Mouse (Mus musculus) G1E (cell line): ENCODE measurements around the gene Mgmt. TPM values are rescaled to one million over a fixed set of nuclear protein-coding genes. Genes with fewer than 3 reads are reported as not detected.

Experiments used
- ATAC-seq: 2 replicates; pipeline ENCODE4 v1.8.0; 2016; ENCODE audit warnings: mild to moderate bottlenecking; ENCODE audit not compliant: insufficient number of reproducible peaks, poor library complexity, low FRiP score, severe bottlenecking; ENCODE audit errors: extremely low read depth
- DNase-seq: peaks from one replicate; pipeline ENCODE4 v3.0.0; 2012; ENCODE audit warnings: low spot score
- H3K27me3 ChIP-seq: 2 replicates; pipeline ENCODE4 v1.6.1; 2012; ENCODE audit warnings: mild to moderate bottlenecking, low read length, inconsistent platforms; ENCODE audit not compliant: insufficient read depth
- H3K36me3 ChIP-seq: replicated peaks from 2 replicates; pipeline ENCODE3; 2012; ENCODE audit warnings: mild to moderate bottlenecking, inconsistent platforms
- H3K4me1 ChIP-seq: 2 replicates; pipeline ENCODE4 v1.6.1; 2012; ENCODE audit warnings: low read depth, low read length, inconsistent platforms, mixed read lengths; ENCODE audit not compliant: insufficient read depth
- H3K4me3 ChIP-seq: 2 replicates; pipeline ENCODE4 v1.5.1; 2012; ENCODE audit warnings: low read depth, mild to moderate bottlenecking, inconsistent platforms, low read length, moderate library complexity, mixed read lengths
- H3K9me3 ChIP-seq: replicated peaks from 2 replicates; pipeline ENCODE4 v1.6.1; 2012; ENCODE audit warnings: inconsistent platforms
- CTCF ChIP-seq: IDR thresholded peaks from 2 replicates; pipeline ENCODE4 v1.5.1; 2012; ENCODE audit warnings: low read depth, low read length, inconsistent platforms, mixed read lengths
- GATA1 ChIP-seq: IDR thresholded peaks from 2 replicates; pipeline ENCODE4 v1.6.1; 2012; ENCODE audit warnings: borderline replicate concordance, low read length, inconsistent platforms, mixed read lengths
- GATA2 ChIP-seq: IDR thresholded peaks from 2 replicates; pipeline ENCODE4 v1.6.1; 2012; ENCODE audit warnings: low read depth, low read length, inconsistent platforms, borderline replicate concordance
- POLR2AphosphoS5 ChIP-seq: IDR thresholded peaks from 2 replicates; pipeline ENCODE4 v1.6.1; 2012; ENCODE audit warnings: low read depth, low read length, inconsistent platforms; ENCODE audit not compliant: insufficient replicate concordance
- TAL1 ChIP-seq: conservative IDR thresholded peaks from 2 replicates; pipeline ENCODE4 v1.6.1; 2012; ENCODE audit warnings: low read depth, low read length, inconsistent platforms, mixed read lengths
- polyA plus RNA-seq: library from polyadenylated mRNA; stranded (reverse); fragments of >175 nt; gene quantifications from 2 replicates; pipeline ENCODE4 v1.2.3, GENCODE M21; 2012
- total RNA-seq, 2 experiments: library from RNA; stranded (forward) in 1 of 2; stranded (reverse) in 1 of 2; fragments of 200-1000 nt in 1 of 2; fragments of >200 nt in 1 of 2; fragmentation: Nextera tagmentation in 1 of 2; gene quantifications; 2 replicates each; pipeline ENCODE4 v1.2.3; 2014 to 2017

The Mgmt gene
- total and polyA plus RNA-seq, 3 experiments = 1.1 to 2.2 (median 2.2) TPM

DNA sequence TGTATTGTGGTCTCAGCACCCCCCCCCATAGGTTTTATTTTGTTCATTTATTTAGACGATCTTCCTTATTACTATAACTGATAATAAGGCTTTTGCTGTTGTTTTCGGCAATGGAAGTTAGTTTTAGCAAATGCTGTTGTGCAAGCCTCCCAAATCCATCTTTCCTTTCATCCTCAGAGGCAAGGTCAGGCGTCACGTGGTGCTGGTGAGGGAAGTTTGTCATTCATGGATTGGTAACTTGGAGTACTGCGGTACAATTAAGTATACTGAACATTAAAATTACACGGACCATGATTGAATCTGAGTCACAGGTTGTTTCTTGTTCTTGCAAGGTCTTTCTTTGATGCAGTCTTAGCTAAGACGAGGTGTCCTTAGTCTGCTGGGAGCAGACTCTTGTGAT lies 77.9 kb downstream of the Mgmt start:
- TF ChIP-seq TAL1 (no peak), GATA1 (no peak), GATA2 (no peak), CTCF (no peak), POLR2AphosphoS5 (no peak)
- ATAC-seq (no peak), DNase-seq (no peak)
- Histone ChIP-seq H3K9me3 (peaks cover 51% of the 10 kb centered on the region), H3K4me1 (no peaks in the 10 kb centered on the region), H3K27me3 (no peaks in the 10 kb centered on the region), H3K36me3 (peaks cover 13% of the 10 kb centered on the region), H3K4me3 (no peak overlapping the region)

DNA sequence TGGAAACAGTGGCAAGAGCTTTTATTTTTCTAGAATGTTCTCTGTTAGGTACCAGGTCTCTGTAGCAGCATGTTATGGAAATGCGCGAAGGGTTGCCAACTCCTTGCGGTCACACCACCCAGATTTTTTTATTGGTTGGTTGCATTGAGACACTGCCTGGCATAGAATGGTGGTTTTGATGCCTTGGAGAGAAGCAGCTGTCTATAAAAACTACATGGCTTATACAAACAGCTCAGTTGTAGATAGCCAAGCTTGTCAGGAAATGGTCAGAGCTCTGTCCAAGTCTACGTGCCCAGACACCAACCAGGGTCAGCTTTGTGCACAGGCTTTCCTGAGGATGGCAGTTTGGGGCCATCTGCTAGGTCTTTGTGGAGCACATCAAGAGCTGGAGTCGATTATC lies 80.6 kb downstream of the Mgmt start:
- ATAC-seq (no peak), DNase-seq (no peak)
- H3K9me3 ChIP-seq = peaks cover 59% of the 10 kb centered on the region
- TF ChIP-seq GATA1 = no peak
- no peak for TF ChIP-seq CTCF
- no peak for TF ChIP-seq TAL1
- H3K27me3 ChIP-seq = no peaks in the 10 kb centered on the region
- H3K36me3 ChIP-seq = peaks cover 10% of the 10 kb centered on the region
- H3K4me1 ChIP-seq = no peaks in the 10 kb centered on the region
- H3K4me3 ChIP-seq = no peak overlapping the region

DNA sequence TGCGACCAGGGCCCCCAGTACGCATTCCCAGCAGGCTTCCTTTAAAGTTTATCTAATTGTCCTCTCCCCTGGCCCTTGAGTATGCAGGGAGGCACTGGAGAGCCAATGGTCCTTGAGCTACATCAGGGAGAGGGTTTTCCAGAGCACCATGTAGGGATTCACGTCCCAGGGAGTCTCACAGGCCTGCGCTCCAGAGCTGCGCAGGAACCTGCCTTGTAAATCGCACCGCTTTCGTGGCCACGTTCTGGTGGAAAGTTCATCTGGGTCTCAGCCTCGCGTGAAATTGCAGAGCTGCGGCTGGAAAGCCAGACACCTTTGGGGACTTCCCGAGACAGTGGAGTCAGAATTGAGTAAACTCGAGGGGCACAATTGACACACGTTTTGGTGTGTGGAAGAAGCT lies 103.0 kb downstream of the Mgmt start:
- Histone ChIP-seq H3K4me1 (no peaks in the 10 kb centered on the region), H3K27me3 (no peaks in the 10 kb centered on the region), H3K9me3 (peaks cover 82% of the 10 kb centered on the region), H3K4me3 (no peak overlapping the region), H3K36me3 (no peaks in the 10 kb centered on the region)
- DNase-seq (no peak), ATAC-seq (no peak)
- TF ChIP-seq TAL1 (no peak), CTCF (no peak), GATA1 (no peak), GATA2 (no peak), POLR2AphosphoS5 (no peak)

DNA sequence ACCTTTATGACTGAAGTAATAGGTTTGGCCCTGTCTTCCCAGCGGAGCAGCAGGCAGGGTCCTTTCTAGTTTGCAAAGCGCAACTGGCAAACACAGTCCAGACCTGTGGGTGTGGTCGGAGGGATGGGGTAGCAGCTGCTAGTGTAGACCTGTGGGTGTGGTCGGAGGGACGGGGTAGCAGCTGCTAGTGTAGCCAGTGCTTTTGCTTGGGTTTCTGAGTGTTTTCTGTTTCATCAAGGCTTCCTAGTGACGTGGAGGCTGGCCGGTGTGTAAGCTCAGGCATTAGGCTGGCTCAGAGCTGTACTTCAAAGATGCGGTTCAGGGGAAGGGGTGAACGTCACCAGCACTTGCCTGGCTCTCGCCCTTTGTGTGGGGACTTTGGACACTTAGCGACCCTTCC lies 106.3 kb downstream of the Mgmt start:
- DNase-seq = no peak
- H3K4me3 ChIP-seq = no peak overlapping the region
- no peaks in the 10 kb centered on the region for H3K36me3 ChIP-seq
- no peak for ATAC-seq
- no peak for TF ChIP-seq GATA1
- no peak for TF ChIP-seq CTCF
- TF ChIP-seq GATA2 = no peak
- no peak for TF ChIP-seq POLR2AphosphoS5
- H3K9me3 ChIP-seq = peaks cover 65% of the 10 kb centered on the region
- no peaks in the 10 kb centered on the region for H3K4me1 ChIP-seq
- no peaks in the 10 kb centered on the region for H3K27me3 ChIP-seq

DNA sequence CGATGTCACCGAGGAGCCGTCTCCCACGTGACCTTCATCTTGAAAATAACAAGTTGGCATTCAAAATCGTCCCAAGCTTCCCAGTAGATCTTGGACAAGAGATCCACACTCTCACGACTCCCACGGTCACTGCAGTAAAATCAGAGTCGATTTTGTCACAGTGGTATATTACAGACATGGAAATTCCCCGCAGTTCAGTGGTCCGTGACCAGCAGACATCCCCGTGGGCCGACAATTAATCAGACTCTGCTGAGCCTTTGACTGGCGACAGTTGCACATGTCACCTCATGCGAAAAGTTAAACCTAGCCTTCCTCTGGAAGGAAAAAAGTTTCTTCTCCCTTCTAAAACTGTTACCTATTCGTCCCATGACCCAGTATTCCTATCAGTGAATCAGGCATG lies 106.8 kb downstream of the Mgmt start:
- no peak for DNase-seq
- no peak overlapping the region for H3K4me3 ChIP-seq

DNA sequence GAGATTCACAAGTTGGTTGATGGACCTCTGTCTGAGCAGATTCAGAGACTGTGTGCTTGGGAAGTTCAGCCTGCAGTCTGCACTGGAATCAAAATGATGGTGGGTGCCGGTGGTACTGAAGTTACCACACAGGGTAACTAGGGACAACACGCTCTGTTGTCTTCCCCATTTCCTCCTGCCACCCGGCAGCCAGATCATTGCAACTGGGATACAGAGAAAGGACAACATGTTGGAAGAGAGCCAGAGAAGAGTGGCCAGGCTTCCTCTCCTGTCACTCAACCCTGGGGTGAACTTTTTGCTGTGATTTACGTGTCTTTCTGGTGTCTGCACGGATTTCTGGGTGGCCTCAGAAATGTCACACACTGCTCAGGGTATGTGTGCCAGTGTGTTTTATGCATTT lies 107.4 kb downstream of the Mgmt start:
- H3K27me3 ChIP-seq = no peaks in the 10 kb centered on the region
- no peak overlapping the region for H3K4me3 ChIP-seq
- TF ChIP-seq TAL1 = no peak
- no peak for TF ChIP-seq CTCF
- no peak for TF ChIP-seq GATA1
- no peak for TF ChIP-seq GATA2
- TF ChIP-seq POLR2AphosphoS5 = no peak
- peaks cover 61% of the 10 kb centered on the region for H3K9me3 ChIP-seq
- DNase-seq (no peak), ATAC-seq (no peak)
- no peaks in the 10 kb centered on the region for H3K36me3 ChIP-seq
- H3K4me1 ChIP-seq = no peaks in the 10 kb centered on the region

More for the DNA sequence above, 106.8 kb downstream of the Mgmt start:
- Histone ChIP-seq H3K4me1 (no peaks in the 10 kb centered on the region), H3K9me3 (peaks cover 61% of the 10 kb centered on the region), H3K36me3 (no peaks in the 10 kb centered on the region), H3K27me3 (no peaks in the 10 kb centered on the region)
- no peak for ATAC-seq
- TF ChIP-seq CTCF (no peak), GATA2 (no peak), POLR2AphosphoS5 (no peak), GATA1 (no peak), TAL1 (no peak)

DNA sequence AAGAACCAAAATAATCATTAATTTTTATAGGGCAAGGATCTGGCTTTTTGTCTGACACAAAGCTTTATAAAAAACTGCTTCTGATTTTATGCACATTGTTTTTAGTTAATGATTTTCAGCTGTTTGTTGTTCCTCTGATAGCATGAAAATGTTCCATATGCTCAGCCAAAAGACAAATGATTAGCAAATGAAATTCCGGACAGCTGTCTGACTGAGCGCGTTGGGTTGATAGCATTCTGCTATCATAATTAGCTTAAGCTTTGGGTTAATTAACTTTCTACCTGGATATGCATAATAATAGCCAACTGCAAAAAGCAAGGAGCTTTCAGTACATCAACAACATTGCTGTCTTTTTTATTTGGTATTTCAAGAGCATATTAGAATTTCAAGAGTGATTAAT lies 108.0 kb downstream of the Mgmt start:
- no peak for ATAC-seq
- H3K4me1 ChIP-seq = no peaks in the 10 kb centered on the region
- no peaks in the 10 kb centered on the region for H3K27me3 ChIP-seq
- TF ChIP-seq POLR2AphosphoS5 (no peak), GATA2 (no peak), CTCF (no peak)
- H3K9me3 ChIP-seq = peaks cover 58% of the 10 kb centered on the region
- no peak for DNase-seq
- H3K36me3 ChIP-seq = no peaks in the 10 kb centered on the region
- H3K4me3 ChIP-seq = no peak overlapping the region
